Mouse (Mus musculus): ENCODE measurements at regions not wholly inside any gene's neighbourhood (a gene's known extent, or its start where the extent isn't known, plus 50 kb on each side); places are given as distances from the start of the nearest gene placed in this dataset.

DNA sequence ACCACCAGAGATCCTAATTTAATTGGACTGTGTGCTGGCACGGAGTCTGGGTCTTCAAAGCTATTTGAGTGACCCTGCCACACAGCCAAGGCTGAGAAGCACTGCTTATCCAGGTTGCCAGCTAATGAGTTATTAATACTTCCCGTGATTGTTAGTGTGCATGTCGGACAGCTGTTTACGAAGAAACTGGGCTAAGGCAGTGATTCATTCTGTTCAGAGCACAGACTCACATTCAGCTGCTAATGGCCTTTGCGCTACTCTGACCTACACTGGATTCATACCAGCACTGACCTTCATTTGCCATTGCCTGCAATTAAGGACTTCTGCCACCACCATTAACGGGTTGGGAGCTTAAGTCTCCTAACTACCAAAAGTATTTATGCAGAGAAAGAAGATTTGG lies 156.7 kb upstream of the Dppa4 start:
- no peak for DNase-seq

DNA sequence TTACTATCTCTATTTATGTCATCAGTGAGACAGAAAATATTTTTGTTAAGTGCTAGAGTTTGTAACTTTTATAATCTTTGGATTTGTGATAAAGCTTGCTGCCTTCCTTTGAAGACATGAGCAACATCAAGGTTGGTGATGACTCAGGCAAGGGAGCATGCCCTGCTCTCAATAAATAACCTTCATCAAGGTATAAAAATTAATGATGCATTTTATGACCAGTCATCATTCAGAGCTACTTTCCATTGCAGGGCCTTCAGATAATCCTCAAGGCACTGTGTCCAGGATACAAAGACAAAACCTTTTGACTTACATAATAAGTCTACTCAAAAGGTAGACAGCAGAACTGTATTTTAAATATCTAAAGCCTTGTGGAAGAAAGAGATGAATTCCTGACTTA lies 156.2 kb upstream of the Dppa4 start:
- no peak for DNase-seq

DNA sequence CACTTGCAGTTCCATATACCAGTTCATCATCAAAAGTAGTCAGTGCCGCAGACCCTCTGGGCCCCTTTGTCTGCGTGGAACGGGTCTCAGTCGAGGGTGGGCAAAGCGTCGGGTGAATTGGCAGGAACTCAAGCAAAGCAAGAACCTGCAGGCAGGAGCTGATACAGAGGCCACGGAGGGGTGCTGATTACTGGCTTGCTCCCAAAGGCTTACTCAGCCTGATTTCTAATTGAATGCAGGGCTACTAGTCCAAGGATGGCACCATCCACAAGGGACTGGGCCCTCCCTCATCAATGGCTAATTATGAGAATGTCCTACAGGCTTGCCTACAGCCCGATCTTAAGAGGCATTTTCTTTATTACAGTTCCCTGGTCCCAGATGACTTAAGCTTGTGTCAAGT lies 128.2 kb upstream of the Dppa4 start:
- no peak for DNase-seq

DNA sequence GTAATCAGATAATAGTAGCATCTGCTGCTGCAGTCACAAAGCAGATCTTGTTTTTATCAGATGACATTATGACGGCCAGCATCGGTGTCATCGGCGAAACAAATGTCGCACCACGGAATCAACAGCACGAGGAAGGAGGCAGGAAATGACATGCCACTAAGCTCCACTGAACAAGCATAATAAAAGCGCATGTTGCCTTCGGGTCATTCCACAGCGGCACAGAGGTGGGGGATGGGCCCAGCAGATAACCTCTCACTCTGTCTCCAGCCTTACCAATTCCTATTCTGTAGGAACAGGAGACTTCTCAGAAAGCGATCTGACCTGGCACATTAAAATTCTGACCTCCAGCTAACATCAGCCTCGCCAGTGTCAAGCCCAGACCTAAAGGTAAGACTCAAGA lies 93.1 kb upstream of the Dppa4 start:
- peak; percentile 27 for DNase-seq

DNA sequence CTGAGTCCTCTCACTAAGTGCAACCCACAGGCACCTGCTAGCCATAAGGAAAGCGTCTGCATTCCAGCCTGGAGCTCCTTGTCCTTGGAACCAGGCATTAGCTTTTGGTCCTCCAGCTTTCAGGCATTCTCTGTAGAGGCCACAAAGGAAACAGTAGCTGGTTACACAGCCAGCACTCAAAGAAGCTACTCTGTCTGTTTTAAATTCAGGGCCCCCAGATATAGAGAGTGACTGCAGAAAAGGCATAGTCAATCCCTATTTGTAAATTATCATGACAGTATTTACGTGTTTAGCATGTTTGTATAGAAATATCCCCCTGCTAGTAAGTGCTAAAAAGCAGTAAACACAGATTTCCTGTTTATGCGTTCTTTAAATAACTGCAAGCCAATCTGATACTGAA lies 91.3 kb upstream of the Dppa4 start:
- no peak for DNase-seq

DNA sequence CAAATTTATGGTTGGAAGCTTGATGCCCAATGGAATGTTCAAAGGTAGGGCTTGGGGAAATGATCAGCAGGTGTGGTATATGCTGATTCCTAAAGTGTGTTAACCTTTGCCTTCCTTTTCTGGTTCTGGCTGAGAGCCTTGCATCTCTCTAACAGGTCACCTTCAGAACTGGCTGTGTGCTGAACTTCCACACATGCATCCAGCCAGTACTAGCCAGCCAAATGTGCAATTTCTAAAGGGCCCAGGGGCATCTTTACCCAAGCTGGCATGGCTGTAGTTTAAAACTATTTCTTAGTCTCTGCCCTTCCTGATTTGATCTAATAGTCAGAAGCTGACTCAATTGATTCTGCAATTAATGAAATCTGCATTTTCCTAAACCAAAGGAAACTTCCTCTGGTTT lies 68.6 kb upstream of the Dppa4 start:
- DNase-seq: peak; percentile 45

Measured in kidney, adult 18-20 months (tissue).